Mouse (Mus musculus) layer of hippocampus, adult 8-10 months (tissue): ENCODE data around the gene Mphosph6. TPM values are rescaled to one million over a fixed set of nuclear protein-coding genes. Genes with fewer than 3 reads are reported as not detected.
A peak's percentile ranks its signal among the peaks of the same experiment; 100 is the strongest.

Experiments used
- DNase-seq, 2 experiments: peaks; one replicate each; pipeline ENCODE4 v3.0.0; 2022; ENCODE audit warnings: low spot score in 2 of 2
- total RNA-seq, 4 experiments: library from RNA; stranded (reverse); gene quantifications; 2 replicates each; pipeline ENCODE4 v1.2.4; 2022

Gene Mphosph6
- total RNA-seq: 10 to 100 TPM; 22.8 to 24.9 (median 24.0) TPM

- DNase-seq: peak; percentile 93 to 97
Measured at GRCm38 (mm10) chr8:117801443-117802298, at the start of gene Mphosph6. Mphosph6 (minus strand) TSS chr8:117801943.

GRCm38 (mm10) chr8:117850420-117850819 is 48.7 kb upstream of the Mphosph6 start:
- no peak for DNase-seq

- DNase-seq: no peak
Measured at GRCm38 (mm10) chr8:117847865-117848264, 46.1 kb upstream of the Mphosph6 start.

- DNase-seq: no peak
Measured at GRCm38 (mm10) chr8:117843694-117844093, 42.0 kb upstream of the Mphosph6 start.

GRCm38 (mm10) chr8:117813524-117813923 is 11.8 kb upstream of the Mphosph6 start:
- DNase-seq: no peak

GRCm38 (mm10) chr8:117810676-117811075 is 8.9 kb upstream of the Mphosph6 start:
- no peak for DNase-seq

GRCm38 (mm10) chr8:117805419-117805818 is 3.7 kb upstream of the Mphosph6 start:
- no peak for DNase-seq

GRCm38 (mm10) chr8:117802299-117802689 is 551 bp upstream of the Mphosph6 start:
- DNase-seq: peak in 1 of 2 experiments; percentile 14

- no peak for DNase-seq
Measured at GRCm38 (mm10) chr8:117798066-117798465, 3.7 kb downstream of the Mphosph6 start.

- no peak for DNase-seq
Measured at GRCm38 (mm10) chr8:117796464-117796863, 5.3 kb downstream of the Mphosph6 start.

- DNase-seq: no peak
Measured at GRCm38 (mm10) chr8:117794581-117794980, 7.2 kb downstream of the Mphosph6 start.

GRCm38 (mm10) chr8:117792616-117793144 is 9.1 kb downstream of the Mphosph6 start:
- DNase-seq: no peak

GRCm38 (mm10) chr8:117786428-117786827 is 15.3 kb downstream of the Mphosph6 start:
- DNase-seq: no peak

GRCm38 (mm10) chr8:117783021-117783420 is 18.7 kb downstream of the Mphosph6 start:
- no peak for DNase-seq

- DNase-seq: no peak
Measured at GRCm38 (mm10) chr8:117781375-117782129, 20.2 kb downstream of the Mphosph6 start.

GRCm38 (mm10) chr8:117779344-117779743 is 22.4 kb downstream of the Mphosph6 start:
- no peak for DNase-seq

- DNase-seq: no peak
Measured at GRCm38 (mm10) chr8:117778531-117779322, 23.0 kb downstream of the Mphosph6 start.

- DNase-seq: no peak
Measured at GRCm38 (mm10) chr8:117776075-117776474, 25.7 kb downstream of the Mphosph6 start.

- DNase-seq: no peak
Measured at GRCm38 (mm10) chr8:117775626-117776025, 26.1 kb downstream of the Mphosph6 start.

- DNase-seq: no peak
Measured at GRCm38 (mm10) chr8:117772597-117772996, 29.1 kb downstream of the Mphosph6 start.

GRCm38 (mm10) chr8:117772126-117772525 is 29.6 kb downstream of the Mphosph6 start:
- DNase-seq: peak in 1 of 2 experiments; percentile 18
